Mouse (Mus musculus) testis, postnatal 10 days (tissue): ENCODE data around the gene Zfp711.
A peak's percentile ranks its signal among the peaks of the same experiment; 100 is the strongest.

Experiments
- DNase-seq: peaks from one replicate; pipeline ENCODE4 v3.0.0; 2021; ENCODE audit warnings: low spot score

The Zfp711 gene

GRCm38 (mm10) chrX:112600511-112601305 is at the start of gene Zfp711:
Gene Zfp711 (plus strand): TSS chrX:112600526.
- DNase-seq = peak; percentile 70

GRCm38 (mm10) chrX:112567716-112568115 is 32.6 kb upstream of the Zfp711 start:
- peak; percentile 53 for DNase-seq

DNA sequence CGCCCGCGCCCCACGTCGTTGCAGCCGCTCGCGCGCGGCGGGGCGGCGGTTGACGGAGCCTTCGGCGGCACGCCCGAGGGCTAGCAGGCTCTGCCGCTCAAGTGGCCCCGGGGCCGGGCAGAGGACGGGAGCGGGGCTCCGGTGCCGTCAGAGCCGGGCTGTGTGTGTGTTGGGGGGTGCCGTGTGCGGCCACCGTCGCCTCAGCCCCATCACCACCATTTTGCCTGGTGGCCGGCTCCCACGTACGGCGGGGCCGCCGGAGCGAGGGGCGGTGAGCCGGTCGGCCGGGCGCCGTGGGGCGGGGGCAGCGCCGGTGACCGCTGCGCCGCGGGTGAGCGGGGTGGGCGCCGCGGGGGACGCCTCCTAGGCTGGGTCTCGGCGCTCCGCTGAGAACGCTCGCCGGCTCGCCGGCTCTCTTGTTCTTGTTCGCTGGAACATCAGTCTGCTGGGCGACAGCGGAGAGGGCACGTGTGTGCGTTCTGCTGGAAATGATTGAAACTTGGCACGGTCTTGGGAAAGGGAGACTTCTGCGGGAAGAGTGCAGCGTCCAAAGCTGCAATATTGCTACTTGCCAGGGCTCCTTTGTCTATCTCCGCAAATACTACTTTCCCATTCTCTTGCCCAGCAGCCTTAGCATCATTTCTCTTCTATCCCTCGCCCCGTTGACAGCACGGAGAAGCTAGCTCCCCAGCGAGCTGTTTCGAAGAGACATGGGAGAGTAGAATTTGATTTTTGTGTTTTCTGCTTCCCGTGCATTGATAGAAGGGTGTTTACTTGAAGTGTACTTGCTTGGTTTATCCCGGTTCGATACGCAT is 1.2 kb downstream of the Zfp711 start:
- peak; percentile 46 for DNase-seq

GRCm38 (mm10) chrX:112675525-112675924 is 75.2 kb downstream of the Zfp711 start:
- no peak for DNase-seq

GRCm38 (mm10) chrX:112680605-112681004 is 80.3 kb downstream of the Zfp711 start:
- DNase-seq = no peak
